Mouse (Mus musculus) megakaryocyte, adult 5-6 weeks (primary cell): ENCODE measurements around the gene Mpp6. TPM values are rescaled to one million over a fixed set of nuclear protein-coding genes. Genes with fewer than 3 reads are reported as not detected.

Source experiments
- ATAC-seq: 2 replicates; pipeline ENCODE4 v1.8.0; 2016; ENCODE audit warnings: mild to moderate bottlenecking, inconsistent platforms; ENCODE audit not compliant: poor library complexity, severe bottlenecking
- total RNA-seq, 2 experiments: library from RNA; stranded (forward) in 1 of 2; stranded (reverse) in 1 of 2; fragments of 153-499, 151-499 nt in 1 of 2; fragments of 221-1000, 200-1000 nt in 1 of 2; gene quantifications; 2 replicates each; pipeline versions ENCODE4 v1.2.3 to v1.2.4; 2015 to 2017

Mpp6 gene
- total RNA-seq, 2 experiments from 2014 or later, result 95.2 to 191 TPM

DNA sequence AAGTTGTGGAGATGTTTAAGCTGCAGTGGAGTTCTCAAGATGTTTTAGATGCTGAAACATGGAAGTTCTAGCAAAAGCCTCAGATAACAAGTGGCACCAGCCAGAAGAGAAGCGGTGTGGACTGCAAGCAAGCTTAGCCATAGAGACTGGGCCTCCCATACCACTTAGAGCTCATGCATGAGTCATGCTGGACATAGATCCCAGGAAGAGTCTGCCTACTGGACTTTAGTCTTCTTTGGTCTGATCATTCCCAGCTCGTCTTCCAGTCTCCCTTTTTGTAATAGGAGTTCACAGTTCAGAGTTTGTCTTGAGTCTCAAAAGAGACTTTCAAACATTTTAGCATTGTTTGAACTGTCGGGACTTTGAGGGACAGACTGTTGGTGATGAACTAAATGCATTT is 29.5 kb downstream of the Mpp6 start:
- ATAC-seq, result no peak

DNA sequence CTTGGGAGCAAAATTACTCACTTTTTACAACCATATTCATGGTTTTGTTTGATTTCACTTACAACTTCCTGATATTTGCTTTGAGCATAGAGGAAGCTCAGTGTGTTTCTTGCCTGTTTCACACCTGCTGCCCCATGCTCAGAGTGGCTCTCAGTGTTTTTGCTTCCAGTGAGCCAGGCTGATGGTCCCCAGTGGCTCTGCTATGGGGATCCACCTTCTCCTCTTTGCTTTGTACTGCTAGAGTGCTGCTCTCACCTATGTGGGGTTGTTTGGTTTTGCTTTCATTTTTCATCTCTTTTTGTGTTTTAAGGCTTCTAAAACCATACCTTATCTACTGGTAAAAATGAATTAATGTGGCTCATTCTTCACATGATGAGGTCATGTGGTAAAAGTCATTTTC is 36.1 kb downstream of the Mpp6 start:
- peak; percentile 45; the same call in 1 of the 2 replicates for ATAC-seq

DNA sequence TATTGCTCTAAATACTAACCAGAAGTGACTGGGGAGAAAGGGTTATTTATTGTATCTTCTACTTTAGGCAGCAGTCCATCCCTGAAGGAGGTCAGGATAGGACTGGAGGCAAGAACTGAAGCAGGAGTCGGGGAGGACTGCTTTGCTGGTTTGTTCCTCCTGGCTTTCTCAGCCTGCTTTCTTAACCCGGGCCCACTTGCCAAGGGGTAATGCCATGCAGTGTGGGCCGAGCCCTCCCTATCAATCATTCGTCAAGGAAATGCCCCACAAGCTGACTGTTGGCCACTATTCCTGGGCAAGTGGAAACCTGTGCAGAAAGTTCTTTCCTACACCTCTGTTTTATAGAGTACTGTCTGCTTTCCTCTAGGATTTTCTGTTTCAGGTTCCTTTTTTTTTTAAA is 39.3 kb downstream of the Mpp6 start:
- no peak for ATAC-seq

DNA sequence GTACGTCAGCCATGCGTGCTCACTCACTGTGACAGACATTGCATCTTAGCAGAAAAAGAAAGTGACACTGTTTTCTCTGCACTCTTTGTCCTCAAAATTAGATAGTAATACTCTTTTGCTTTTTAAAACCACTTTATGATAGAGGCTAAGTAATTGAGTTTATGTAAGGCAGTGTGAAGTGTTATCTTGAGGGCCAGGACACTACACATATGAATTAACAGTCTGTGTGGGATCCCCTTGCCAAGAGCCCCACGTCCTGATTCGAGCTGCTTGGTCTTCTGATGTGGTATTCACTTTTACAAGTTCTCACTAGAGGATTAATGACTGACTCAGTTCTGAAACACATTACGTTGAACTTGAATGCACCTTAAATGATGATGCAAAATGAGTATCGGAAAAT is 49.8 kb downstream of the Mpp6 start:
- ATAC-seq, result no peak

DNA sequence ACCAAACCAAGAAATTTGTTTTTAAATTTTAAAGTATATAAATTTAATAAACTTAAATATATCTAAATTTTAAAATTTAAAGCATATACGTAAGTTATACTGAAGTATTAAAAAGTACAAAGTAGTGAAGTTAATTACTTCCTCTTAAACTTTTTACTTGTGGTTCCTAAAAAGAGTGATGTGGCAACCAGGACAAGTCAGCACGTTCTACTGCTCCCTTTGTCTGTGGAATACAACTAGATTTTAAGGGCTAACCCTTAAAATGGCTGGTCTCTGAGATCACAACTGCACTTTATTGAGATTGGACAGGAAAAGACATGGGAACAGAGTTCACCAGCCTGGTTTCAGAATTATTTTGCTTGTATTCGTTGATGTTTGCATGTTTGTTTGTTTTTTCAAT is 53.0 kb downstream of the Mpp6 start:
- ATAC-seq, result peak; percentile 71

DNA sequence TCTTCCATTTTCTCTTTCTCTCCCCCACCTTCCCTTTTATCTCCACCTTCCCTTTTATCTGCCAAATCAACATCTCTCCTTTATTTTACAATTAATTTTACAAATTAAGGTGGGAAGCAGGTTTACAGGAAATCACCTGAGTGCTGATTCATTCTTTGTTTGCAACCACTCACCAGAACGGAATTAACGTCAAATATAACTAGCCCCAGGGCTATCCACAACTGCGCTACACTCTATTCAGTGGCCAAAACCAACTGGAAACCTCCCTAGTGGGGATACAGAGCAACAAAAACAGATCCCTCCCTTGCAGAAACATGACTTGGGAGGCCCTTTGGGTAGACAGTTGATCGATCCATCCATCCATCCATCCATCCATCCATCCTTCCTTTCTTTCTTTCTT is 58.8 kb downstream of the Mpp6 start:
- ATAC-seq, result no peak

DNA sequence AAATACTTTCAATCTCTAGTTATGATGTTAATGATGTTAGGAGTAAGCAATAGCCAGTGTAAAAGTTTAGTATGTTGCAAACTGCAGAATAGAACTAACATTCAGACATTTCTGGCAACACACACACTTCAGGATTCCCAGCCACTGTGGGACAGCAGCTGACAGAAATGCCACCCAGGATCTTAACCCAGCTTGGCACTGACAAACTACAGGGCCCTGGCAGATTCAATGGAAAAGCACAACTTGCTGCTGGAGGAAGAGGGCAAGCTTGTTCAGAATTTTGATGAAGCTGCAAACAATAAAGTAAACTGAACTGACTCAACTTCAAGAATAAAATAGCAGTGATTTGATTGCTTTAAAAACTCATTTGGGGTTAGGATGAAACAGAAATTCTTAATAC is 59.7 kb downstream of the Mpp6 start:
- no peak for ATAC-seq

DNA sequence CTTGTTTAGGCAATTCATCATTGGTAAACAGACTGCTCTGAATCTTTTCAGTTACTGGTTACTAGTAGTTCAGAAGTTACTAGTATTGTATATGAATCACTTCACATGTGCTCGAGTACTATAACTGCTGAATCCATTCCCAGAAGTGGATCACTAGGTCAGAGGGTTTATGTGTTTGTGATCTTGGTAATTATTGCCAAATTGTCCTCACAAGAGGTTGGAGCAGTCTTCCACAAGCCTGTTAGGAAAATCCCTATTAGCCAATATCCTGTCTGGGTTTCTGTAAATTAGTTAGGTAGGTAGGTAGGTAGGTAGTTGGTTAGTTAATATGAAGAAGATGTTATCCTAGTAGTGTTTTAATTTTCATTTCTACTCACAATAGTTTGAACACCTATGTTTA is 65.7 kb downstream of the Mpp6 start:
- ATAC-seq, result no peak

DNA sequence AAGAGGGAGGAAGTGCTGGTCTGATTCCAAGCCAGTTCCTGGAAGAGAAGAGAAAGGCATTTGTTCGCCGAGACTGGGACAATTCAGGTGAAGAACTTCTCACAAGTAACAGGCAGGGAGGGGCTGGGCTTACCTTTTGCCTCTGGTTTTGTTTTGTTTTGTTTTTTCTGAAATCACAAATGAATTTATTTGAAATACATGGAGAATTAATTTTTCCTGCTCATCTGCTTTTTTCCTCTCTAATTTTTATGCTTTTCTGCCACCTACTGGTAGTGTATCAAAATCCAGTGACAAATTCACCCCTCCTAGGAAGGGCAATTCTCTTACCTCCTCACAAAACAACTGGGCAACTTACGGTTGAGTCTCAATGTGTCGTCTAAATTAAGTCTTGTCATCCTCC is 70.1 kb downstream of the Mpp6 start:
- ATAC-seq, result no peak

DNA sequence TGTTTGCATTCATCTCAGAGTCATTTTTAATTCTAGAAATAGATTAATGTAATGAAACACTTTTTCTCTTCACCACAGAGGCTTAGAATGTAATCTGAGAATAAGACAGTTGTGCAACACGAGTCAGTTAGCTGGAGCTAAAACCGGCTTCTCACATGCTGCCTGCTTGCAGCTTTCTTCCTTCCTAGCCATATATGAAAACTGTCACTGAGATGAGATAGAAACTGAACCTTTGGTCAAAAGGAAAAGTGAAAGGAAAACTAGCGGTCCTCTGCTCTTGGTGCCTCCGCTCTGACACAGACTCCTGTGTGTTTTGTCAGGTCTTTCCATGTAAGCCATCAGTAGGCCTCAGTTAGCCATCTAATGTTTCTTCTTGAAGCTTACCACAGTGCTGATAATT is 77.9 kb downstream of the Mpp6 start:
- peak; percentile 81 for ATAC-seq

DNA sequence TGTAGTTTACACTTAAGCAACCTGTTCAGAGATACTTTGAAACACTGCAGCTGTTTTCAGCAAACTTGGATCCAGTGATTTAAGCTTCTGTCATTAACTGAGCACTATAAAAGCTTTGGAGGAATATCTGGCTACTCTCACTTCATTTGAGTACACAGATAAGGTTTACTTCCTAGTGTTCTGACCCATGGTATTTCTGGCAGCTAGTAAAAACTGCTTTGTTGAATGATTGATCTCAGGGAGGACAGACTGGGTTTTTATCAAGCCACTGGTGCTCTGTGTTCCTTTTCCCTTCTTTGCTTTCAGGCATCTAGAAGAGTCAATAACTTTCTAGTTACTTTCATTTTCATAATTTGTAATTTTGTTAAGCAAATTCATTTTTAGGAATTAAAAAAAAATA is 79.3 kb downstream of the Mpp6 start:
- ATAC-seq, result no peak

DNA sequence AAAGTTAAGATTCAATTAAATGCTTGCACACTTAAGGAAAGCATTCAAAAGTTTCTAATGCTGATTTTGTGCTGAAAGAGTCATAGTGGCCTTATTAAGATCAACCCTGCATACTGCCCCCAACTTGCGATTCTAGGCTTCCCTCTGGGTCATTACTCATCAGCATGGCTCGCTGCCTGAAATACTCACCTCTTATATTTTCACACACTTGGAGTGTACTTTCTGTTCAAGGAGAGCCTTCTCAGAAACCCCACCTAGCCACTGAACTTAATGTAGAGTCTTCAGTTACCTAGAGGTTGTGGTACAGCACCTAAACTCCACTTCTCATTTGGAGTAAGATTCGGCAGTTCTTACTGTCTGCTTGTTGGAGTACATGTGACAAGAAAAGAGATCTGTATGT is 81.6 kb downstream of the Mpp6 start:
- ATAC-seq, result no peak

DNA sequence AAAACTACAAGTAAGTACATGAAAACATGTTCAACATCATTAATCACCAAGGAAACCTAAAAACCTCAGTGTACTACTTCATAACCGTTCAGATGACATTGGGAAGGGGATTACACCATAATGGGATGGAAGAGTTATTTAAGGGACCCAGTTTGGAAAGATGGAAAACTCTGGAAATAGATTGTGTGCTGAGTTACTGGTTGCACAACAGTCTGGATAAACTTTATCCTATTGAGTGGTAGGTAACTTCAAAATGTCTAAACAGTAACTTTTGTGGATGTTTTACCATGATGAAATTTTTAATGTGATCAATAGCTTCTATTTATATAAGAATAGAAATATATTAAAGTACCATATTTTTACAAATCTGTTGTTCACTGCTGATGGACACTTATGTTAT is 82.1 kb downstream of the Mpp6 start:
- no peak for ATAC-seq

DNA sequence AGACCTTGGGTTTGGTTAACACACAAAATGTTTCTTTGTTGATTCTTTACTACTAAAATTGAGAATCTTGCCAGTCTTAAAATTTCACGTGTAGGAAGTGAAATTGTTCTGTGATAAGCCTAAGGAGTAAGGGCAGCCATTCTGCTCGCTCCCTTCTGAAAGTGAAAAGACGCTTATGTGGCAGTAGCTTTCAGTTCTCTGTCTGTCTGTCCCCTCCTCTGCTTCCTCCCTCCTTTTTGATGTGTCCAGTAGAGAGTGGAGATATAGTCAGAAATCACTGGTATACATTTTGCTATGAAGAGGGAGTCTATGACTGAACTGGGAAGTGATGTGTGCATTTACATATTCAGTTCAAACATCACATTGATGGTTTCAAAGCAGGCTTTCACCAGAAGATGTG is 82.8 kb downstream of the Mpp6 start:
- no peak for ATAC-seq

DNA sequence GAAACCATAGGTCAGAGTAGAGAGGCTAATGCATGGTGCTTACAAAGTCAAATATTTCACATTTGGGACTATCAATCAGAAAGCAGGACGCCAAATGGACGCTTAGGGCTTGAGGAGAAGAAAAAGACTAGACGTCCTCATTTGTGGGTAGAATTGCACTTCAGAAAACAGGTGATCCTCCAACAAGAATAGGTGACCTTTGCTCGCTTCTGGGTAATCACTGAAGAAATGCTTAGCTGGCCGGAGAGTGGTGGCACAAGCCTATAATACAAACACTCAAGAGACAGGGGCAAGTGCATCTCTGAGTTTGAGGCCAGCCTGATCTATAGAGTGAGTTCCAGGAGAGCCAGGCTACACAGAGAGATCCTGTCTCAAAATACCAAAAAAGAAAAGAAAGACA is 83.8 kb downstream of the Mpp6 start:
- no peak for ATAC-seq

DNA sequence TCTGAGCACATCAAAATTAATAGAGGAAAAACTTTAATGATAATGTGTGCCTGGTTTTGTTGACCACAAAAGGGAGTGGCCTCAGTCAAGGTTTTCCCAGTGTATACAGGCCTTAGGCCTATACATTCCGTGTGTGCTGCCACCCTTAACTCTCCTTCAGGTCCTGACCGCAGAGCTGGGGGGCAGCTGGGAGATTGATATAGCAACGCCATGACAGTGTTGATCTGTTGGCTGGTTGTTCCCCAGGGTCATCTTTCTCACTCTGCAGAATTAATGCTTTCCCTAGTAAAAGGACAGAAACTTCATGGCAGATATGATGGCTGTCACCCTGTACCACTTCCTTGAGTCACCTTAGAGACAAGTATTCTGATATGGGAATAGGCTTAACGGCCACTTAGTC is 94.3 kb downstream of the Mpp6 start:
- no peak for ATAC-seq

DNA sequence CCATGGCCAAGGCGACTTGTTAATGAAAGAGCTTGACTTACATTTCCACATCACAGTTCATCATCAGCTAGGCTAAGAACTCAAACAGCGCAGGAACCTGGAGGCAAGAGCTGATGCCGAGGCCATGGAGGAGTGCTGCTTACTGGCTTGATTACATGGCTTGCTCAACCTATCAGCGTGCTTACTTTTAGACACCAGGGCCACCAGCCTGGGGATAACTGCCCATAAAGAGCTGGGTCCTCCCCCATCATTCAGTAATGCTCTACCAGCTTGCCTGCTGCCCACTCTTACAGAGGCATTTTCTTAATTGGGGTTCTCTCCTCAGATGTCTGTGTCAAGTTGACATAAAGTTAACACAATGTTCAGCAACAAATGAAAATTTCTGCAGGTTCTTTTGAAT is 95.1 kb downstream of the Mpp6 start:
- ATAC-seq, result peak; percentile 76

DNA sequence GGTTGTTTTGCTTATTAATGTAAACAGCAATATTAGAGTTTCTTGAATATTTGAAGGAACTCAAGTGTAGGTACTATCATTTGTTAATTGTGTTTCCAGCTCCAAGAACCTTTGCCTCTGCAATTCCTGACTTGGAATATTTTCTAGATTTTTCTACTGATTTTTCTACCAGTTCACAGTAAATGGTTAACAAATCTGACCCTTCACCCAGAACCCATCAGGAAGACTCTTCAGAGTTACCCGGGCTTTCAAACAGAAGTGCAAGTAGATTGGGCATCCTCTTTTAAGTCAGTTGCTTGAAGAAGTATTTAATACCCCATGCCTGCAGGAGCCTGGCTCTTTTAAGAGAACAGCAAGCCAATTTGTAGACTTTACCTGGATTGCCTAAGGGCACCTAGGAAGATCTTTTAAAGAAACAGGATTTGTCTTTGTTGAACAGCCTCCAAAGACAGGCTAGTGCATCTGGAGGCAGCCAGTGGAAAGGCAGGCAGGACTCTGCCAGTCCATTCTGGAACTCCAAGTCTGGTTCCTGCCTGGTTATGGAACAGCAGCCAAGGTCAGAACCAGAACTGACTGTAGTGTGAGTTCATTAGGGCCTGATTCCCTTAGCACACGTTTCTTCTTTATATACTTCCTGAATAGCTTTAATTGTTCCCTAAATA is 104.8 kb downstream of the Mpp6 start:
- no peak for ATAC-seq

DNA sequence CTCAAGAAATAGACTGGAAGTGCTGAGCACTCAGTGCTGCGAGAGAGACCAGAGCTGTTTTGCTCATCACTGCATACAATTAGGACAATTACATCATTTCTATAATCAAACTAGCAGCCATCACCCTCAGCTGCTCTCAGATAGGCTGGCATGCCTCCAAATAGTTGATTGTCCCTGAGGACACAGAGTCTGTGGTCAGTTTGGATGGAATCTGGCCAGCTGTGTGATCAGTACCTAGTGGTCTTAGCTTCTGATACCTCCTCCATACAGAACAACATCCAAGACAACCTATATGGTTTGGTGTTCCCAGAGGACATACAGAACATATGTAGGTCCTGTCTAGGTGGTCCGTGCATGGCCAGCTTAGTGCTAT is 105.3 kb downstream of the Mpp6 start:
- no peak for ATAC-seq

DNA sequence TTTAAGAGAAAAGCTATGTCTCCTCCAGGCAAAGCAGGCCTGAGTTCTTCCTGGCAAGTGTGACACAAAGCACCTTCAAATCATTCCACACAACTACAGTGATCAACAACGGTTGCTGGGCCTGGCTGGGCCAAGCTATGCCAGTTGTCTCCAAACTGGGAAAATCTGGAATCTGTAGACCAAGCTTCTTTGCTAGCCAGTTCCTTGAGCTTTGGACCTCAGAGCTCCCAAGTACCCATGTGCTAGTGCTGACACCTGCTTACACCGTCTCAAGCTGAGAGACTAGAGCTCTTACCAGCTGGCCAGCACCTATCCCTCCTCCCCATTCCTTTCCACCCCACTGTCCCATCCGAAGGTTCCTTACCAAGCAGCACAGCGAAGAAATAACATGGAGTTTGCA is 105.9 kb downstream of the Mpp6 start:
- ATAC-seq, result no peak

DNA sequence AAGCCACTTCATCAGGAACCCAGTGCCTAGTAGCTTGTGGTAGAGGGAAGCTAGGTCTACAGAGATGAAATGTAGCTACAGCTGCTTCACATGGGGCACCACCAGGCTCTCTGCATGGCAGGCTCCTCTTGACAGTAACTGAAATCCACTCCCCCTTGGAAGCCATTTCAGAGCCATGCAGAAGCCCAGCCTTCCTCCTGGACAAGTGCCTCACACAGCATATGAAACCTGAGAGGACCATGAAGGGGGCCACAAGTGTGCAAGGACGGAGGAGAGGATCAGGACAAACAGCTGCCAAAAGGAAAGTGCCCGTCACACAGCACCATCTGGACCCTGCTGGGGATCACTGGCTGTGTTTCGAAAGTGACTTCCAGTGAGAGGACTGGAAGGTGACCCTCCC is 108.6 kb downstream of the Mpp6 start:
- 0 out of 2 replicates have a peak, but pooled peaks have one; percentile 11 for ATAC-seq

DNA sequence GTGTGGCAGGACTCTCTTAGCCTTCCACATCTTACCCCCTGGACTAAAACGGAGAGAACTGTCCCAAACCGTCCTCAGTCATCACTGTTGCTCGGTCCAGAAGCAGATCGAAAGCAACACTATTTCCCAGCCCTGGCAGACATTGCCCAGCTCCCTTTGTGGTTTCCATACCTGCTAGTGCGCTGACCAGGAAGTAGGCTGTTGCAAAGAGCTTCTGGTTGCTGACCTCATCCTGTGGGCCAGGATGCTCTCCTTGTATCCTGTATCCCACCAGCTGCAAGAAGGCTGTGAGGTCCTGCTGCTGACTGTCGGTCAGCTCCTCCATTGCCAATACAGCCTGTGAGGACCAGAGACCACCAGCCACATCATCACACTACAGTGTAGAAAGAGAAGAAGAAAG is 109.0 kb downstream of the Mpp6 start:
- ATAC-seq, result peak; percentile 51

DNA sequence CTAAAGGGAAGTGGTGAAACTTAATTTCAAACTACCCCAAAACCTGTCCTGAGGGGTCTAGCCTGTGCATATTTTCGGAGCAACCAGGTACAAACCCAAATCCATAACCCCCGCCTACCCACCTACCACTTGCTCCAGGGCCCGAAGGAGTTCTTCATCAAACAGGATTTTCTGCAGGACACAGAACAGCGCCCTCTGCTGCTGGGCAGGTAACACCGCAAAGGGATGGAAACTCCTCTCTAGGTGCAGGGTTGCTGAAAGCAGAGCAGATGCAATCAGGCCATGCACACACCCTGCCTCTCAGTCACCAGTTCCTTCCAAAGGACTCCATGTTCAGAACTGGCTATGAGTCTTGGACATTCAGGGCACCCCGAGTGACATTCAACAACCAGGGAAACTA is 110.8 kb downstream of the Mpp6 start:
- peak; percentile 50; the same call in 1 of the 2 replicates for ATAC-seq

DNA sequence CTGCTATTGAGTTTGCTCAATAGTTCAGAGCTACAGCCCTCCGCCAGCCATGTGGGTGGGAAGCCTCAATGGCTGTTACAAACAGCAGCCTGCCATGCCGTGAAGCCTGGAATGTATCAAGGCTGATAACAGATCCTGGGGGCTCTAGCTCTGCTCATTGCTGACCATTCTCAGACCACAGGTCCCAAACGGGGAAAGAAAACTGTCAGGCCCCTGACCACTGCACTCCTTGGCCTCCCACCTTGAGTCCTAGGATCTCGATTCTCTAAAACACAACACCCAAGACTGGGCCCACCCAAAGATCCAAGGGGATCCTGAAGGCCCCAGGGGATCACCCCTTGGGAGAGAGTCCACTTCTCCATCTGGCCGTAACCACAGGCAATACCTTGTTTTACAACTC is 112.3 kb downstream of the Mpp6 start:
- no peak for ATAC-seq
